Mouse (Mus musculus) kidney, postnatal 0 days (tissue): ENCODE results near the gene Apeh. TPM values are rescaled to one million over a fixed set of nuclear protein-coding genes. Genes with fewer than 3 reads are reported as not detected.

Experiments
- ATAC-seq: fragments of 200-750 bp; cut with Nextera tagmentation; replicated peaks from 2 replicates; pipeline ENCODE4 v1.8.0; 2017; ENCODE audit warnings: low read depth, moderate number of reproducible peaks, moderate TSS enrichment, moderate library complexity; ENCODE audit not compliant: low FRiP score
- DNase-seq: peaks from one replicate; pipeline ENCODE4 v3.0.0-alpha.2; 2016; ENCODE audit warnings: low spot score
- H3K27ac ChIP-seq: fragments of 300-500 bp; sonication (generic); 2 replicates; pipeline ENCODE4 v1.5.1; 2014; ENCODE audit warnings: mild to moderate bottlenecking
- H3K27me3 ChIP-seq: fragments of 300-500 bp; sonication (generic); 2 replicates; pipeline ENCODE4 v1.6.1; 2014; ENCODE audit warnings: low read length, mixed read lengths; ENCODE audit not compliant: insufficient read depth
- H3K36me3 ChIP-seq: fragments of 300-500 bp; sonication (generic); 2 replicates; pipeline ENCODE4 v1.6.1; 2014; ENCODE audit warnings: low read length, mixed read lengths; ENCODE audit not compliant: insufficient read depth
- H3K4me1 ChIP-seq: fragments of 300-500 bp; sonication (generic); replicated peaks from 2 replicates; pipeline ENCODE4 v1.6.1; 2014; ENCODE audit warnings: antibody characterized with exemption, low read length, mixed read lengths; ENCODE audit not compliant: insufficient read depth
- H3K4me2 ChIP-seq: fragments of 300-500 bp; sonication (generic); 2 replicates; pipeline ENCODE4 v1.6.1; 2014; ENCODE audit warnings: mild to moderate bottlenecking, low read length, moderate library complexity, mixed read lengths
- H3K4me3 ChIP-seq: fragments of 300-500 bp; sonication (generic); replicated peaks from 2 replicates; pipeline ENCODE4 v1.5.1; 2014; ENCODE audit warnings: low read depth, low read length
- H3K9ac ChIP-seq: fragments of 300-500 bp; sonication (generic); 2 replicates; pipeline ENCODE4 v1.6.1; 2014; ENCODE audit warnings: low read depth, low read length
- H3K9me3 ChIP-seq: fragments of 300-500 bp; sonication (generic); replicated peaks from 2 replicates; pipeline ENCODE4 v1.6.1; 2016; ENCODE audit warnings: low read length, inconsistent platforms, mixed read lengths
- CTCF ChIP-seq: IDR thresholded peaks from 2 replicates; pipeline ENCODE4 v1.5.1; 2016; ENCODE audit warnings: antibody characterized with exemption, low read depth, mild to moderate bottlenecking, moderate library complexity
- WGBS: fragments of 180-500 bp; shearing (Covaris S2); extraction: QIAGEN DNeasy Blood & Tissue Kit; methylation state at CpG from one replicate; pipeline ENCODE4 v1.1.7; 2014; 5-methylcytosine and 5-hydroxymethylcytosine counted together
- polyA plus RNA-seq: library from polyadenylated mRNA; unstranded; fragments of >200 nt; fragmentation: Nextera tagmentation; extraction: Ambion mirVana; gene quantifications from 2 replicates; pipeline ENCODE4 v1.2.1, GENCODE M21; 2015

Gene Apeh
- polyA plus RNA-seq, 1 experiment from 2014 or later, result 62.6 TPM

DNA sequence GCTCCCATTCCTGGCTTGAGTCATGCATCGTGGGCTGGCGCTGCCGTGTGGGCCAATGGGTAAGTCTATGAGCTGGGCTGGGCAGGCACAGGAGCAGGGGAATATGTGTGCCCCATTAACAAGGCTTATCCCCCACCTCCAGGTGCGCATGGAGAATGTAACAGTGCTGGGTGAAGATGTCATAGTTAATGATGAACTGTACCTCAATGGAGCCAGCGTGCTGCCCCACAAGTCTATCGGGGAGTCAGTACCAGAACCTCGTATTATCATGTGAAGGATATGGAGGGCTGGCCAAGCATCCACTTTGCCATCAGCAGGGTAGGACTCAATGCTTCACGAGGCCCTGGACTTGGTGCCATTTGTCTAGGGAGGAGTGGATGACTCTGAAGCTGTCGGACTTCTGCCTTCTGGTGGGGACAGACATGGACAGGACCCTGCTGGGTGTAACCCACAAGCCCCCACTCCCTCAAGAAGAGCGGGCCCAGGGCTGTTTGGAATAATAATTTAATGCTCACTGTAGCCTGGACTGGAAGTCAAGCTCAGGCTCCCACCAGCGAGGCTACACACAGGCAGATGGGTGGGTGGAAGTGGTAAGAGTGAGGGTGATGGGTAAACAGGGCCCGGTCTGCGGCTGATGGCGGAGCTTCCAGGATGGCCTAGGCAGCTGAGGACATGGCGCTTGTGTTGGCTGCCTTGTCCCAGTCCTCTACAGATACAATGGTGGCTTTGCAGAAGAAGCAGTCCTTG lies 43.0 kb downstream of the Apeh start:
- Histone ChIP-seq H3K9ac (no peak overlapping the region), H3K4me3 (no peak overlapping the region), H3K9me3 (no peaks in the 10 kb centered on the region), H3K4me1 (peaks cover 14% of the 10 kb centered on the region; the same call in 1 of the 2 replicates), H3K27ac (no peak overlapping the region), H3K36me3 (peaks cover 28% of the 10 kb centered on the region), H3K27me3 (no peaks in the 10 kb centered on the region), H3K4me2 (no peak overlapping the region)
- DNase-seq (no peak), ATAC-seq (no peak)
- no peak for TF ChIP-seq CTCF
- WGBS, result 93% methylated on average over 15 of the region's 15 CpGs

DNA sequence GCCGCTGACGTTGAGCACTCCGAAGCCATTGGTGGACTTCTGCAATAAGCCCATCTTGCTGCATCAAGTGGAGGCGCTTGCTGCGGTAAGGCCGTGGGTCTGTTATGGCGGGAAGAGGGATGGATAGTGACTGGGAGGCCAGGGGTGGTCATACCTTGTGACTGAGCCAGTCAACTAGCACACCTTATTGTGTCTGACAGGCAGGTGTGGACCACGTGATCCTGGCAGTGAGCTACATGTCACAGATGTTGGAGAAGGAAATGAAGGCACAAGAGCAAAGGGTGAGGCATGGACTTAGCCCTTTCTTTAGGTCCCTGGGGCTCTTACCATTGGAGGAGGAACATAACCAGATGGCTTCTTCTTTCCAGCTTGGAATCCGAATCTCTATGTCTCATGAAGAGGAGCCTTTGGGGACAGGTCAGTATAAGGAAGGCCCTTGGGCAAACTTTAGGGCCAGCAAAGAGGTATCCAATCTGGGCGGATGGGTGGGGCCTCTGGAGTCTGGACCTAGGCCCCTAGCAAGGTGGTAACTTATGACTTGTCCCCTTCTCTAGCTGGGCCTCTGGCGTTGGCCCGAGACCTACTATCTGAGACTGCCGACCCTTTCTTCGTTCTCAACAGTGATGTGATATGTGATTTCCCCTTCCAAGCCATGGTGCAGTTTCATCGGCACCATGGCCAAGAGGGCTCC lies 44.7 kb downstream of the Apeh start:
- peak overlapping the region; percentile 55 for H3K4me3 ChIP-seq
- TF ChIP-seq CTCF, result no peak
- peaks cover 30% of the 10 kb centered on the region; the same call in 1 of the 2 replicates for H3K36me3 ChIP-seq
- WGBS, result 40% methylated on average over 15 of the region's 15 CpGs
- no peaks in the 10 kb centered on the region for H3K9me3 ChIP-seq
- ATAC-seq (peak; percentile 8; the same call in 1 of the 2 replicates), DNase-seq (no peak)
- H3K4me1 ChIP-seq, result peaks cover 14% of the 10 kb centered on the region; the same call in 1 of the 2 replicates
- peak overlapping the region; percentile 81 for H3K4me2 ChIP-seq
- H3K27ac ChIP-seq, result peak overlapping the region; percentile 67
- H3K9ac ChIP-seq, result peak overlapping the region; percentile 65
- H3K27me3 ChIP-seq, result no peaks in the 10 kb centered on the region

DNA sequence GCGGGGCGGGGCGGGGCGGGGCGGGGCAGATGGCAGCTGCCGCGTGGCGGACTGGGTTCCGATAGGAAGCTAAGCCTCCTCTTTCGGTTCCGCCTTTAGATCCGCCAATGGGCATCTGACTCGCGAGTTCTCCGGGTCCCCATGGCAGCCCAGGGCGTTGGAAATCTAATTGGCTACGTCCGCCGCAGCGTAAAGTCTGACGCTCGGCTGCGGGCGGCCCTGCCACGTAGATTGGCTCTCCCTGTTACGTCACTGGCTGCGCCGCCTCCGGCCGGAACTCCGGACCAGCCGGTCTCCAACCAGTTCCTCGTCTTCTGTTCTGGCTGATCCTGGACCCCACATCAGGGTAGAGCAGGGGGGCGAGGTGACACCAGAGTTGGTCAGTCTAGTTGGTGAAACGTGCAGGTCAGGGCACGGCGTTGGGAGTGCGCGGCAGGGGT lies 45.4 kb downstream of the Apeh start, which contains the start of gene Gmppb:
Gmppb (plus strand) TSS at position 227 of the 440 bp plus-strand sequence.
- peak within 1 kb of the TSS; percentile 67 for H3K27ac ChIP-seq
- peak within 1 kb of the TSS; percentile 55 for H3K4me3 ChIP-seq
- TF ChIP-seq CTCF, result no peak
- ATAC-seq (peak; percentile 92), DNase-seq (peak; percentile 99)
- peaks cover 14% of the 10 kb centered on the region; the same call in 1 of the 2 replicates for H3K4me1 ChIP-seq
- under 1% methylated on average over 39 of the region's 39 CpGs for WGBS
- peaks cover 32% of the 10 kb centered on the region; the same call in 1 of the 2 replicates for H3K36me3 ChIP-seq
- H3K9ac ChIP-seq, result peak within 1 kb of the TSS; percentile 65
- peak within 1 kb of the TSS; percentile 81 for H3K4me2 ChIP-seq
- H3K9me3 ChIP-seq, result no peaks in the 10 kb centered on the region
- no peaks in the 10 kb centered on the region for H3K27me3 ChIP-seq

DNA sequence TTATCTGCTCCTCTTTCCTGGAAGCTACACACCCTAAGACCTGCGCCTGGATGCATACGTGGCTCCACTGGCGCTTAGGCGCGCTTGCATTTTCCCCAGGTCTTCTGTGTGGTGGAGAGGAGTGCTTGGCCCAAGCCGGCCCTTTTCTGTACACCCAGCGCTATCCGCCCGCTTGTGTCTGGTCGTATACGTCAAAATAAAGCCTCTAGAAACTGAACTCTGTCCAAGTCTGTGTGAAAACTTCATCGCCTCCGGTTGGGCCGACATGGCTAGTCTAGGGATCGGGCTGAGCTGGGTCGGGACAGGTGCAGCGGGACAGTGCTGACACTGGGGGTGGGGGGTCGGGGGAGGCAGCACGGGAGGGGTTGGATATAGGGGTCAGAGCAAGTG lies 45.8 kb downstream of the Apeh start:
- peak overlapping the region; percentile 55 for H3K4me3 ChIP-seq
- ATAC-seq, result peak; percentile 0; the same call in 1 of the 2 replicates
- peak overlapping the region; percentile 24; the same call in 1 of the 2 replicates for H3K9ac ChIP-seq
- peak overlapping the region; percentile 26; the same call in 1 of the 2 replicates for H3K27ac ChIP-seq
- peak overlapping the region; percentile 81 for H3K4me2 ChIP-seq
- H3K36me3 ChIP-seq, result peaks cover 32% of the 10 kb centered on the region; the same call in 1 of the 2 replicates
- no peaks in the 10 kb centered on the region for H3K9me3 ChIP-seq
- peak; percentile 46 for DNase-seq
- no peak for TF ChIP-seq CTCF
- H3K27me3 ChIP-seq, result no peaks in the 10 kb centered on the region
- under 1% methylated on average over 19 of the region's 19 CpGs for WGBS
- H3K4me1 ChIP-seq, result peaks cover 14% of the 10 kb centered on the region; the same call in 1 of the 2 replicates

DNA sequence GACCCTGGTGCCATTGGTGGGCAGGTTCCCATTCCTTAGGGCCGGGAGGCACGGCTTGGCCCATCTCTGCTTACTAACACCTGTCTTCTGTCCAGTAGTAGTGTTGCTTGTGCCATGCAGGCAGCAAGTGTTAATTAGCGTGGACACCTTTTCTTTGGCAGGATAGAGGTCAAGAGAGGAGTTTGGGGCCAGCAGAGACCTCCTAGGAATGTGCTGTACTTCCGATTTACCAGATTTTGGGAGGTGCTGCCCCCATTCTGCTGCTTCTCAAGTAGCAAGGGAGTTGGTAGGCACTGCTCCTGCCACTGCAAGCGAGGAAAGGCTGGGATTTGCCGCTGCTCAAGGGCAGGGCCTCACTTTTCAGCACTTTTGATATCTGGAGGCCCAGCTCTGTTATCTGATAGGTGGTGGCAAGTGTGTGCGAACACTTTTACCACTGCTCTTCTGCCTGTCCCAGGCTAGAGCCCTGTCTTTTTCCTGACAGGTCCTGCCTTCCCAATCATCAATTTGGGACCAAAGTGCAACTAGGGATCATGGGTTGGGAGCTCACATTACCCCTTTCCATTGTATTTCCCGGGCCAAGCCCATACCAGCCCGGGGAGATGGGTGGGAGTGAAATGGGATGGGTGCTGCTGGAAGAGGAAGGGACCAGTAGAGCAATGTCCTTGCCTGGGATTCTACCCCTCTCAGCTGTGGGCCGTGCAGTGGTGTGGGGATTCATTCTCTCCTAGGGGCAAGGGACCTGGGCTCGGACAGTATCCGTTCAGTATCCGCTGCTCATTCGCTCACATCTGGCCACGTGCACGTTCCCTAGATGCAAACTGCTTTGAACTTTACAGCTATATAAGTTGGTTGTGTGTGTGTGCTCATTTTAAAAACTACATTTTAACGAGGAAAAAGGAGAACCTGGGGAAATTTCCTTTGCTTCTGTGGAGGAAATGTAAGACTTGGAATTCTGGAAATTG lies 46.5 kb downstream of the Apeh start:
- H3K27me3 ChIP-seq, result no peaks in the 10 kb centered on the region
- WGBS, result 37% methylated on average over 17 of the region's 17 CpGs
- no peak for ATAC-seq
- H3K4me2 ChIP-seq, result peak overlapping the region; percentile 81
- 0 out of 2 replicates have a peak overlapping the region, but pooled peaks have one; percentile 1 for H3K9ac ChIP-seq
- TF ChIP-seq CTCF, result no peak
- peaks cover 33% of the 10 kb centered on the region; the same call in 1 of the 2 replicates for H3K36me3 ChIP-seq
- H3K9me3 ChIP-seq, result no peaks in the 10 kb centered on the region
- peak overlapping the region; percentile 26; the same call in 1 of the 2 replicates for H3K27ac ChIP-seq
- peak overlapping the region; percentile 55 for H3K4me3 ChIP-seq
- no peak for DNase-seq
- peaks cover 10% of the 10 kb centered on the region; the same call in 1 of the 2 replicates for H3K4me1 ChIP-seq
